Mouse (Mus musculus) testis, adult 2 months (tissue): ENCODE measurements around the gene Erc1. TPM values are rescaled to one million over a fixed set of nuclear protein-coding genes. Genes with fewer than 3 reads are reported as not detected.

ENCODE experiments used
- H3K27ac ChIP-seq: fragments of 200-500 bp; 2 replicates; pipeline ENCODE4 v1.5.1; 2012; ENCODE audit warnings: low read depth, low read length; ENCODE audit not compliant: control insufficient read depth, insufficient read depth
- H3K27me3 ChIP-seq: fragments of 200-500 bp; 2 replicates; pipeline ENCODE4 v1.6.1; 2012; ENCODE audit warnings: mild to moderate bottlenecking, low read length, moderate library complexity; ENCODE audit not compliant: control insufficient read depth, insufficient read depth
- H3K36me3 ChIP-seq: fragments of 200-500 bp; 2 replicates; pipeline ENCODE4 v1.6.1; 2012; ENCODE audit warnings: mild to moderate bottlenecking, low read length; ENCODE audit not compliant: control insufficient read depth, insufficient read depth
- H3K4me1 ChIP-seq: fragments of 200-500 bp; 2 replicates; pipeline ENCODE4 v1.6.1; 2012; ENCODE audit warnings: low read length; ENCODE audit not compliant: control insufficient read depth, insufficient read depth
- H3K4me3 ChIP-seq: fragments of 200-500 bp; 2 replicates; pipeline ENCODE4 v1.5.1; 2012; ENCODE audit warnings: low read depth, mild to moderate bottlenecking, low read length, moderate library complexity, mixed read lengths; ENCODE audit not compliant: control insufficient read depth
- CTCF ChIP-seq: fragments of 200-500 bp; IDR thresholded peaks from 2 replicates; pipeline ENCODE4 v1.5.1; 2012; ENCODE audit warnings: low read depth, mild to moderate bottlenecking, inconsistent platforms, low read length, moderate library complexity; ENCODE audit not compliant: control insufficient read depth, insufficient read depth, insufficient replicate concordance
- POLR2A ChIP-seq: fragments of 200-500 bp; IDR thresholded peaks from 2 replicates; pipeline ENCODE4 v1.6.1; 2012; ENCODE audit warnings: low read depth, mild to moderate bottlenecking, inconsistent platforms, low read length, moderate library complexity; ENCODE audit not compliant: control insufficient read depth
- polyA plus RNA-seq: library from polyadenylated mRNA; depleted of rRNA; stranded (reverse); fragments of >200 nt; gene quantifications from 2 replicates; pipeline ENCODE4 v1.2.3, GENCODE M21; 2012; rRNA removed

Erc1 gene
- polyA plus RNA-seq, 1 experiment, result 9.9 TPM

DNA sequence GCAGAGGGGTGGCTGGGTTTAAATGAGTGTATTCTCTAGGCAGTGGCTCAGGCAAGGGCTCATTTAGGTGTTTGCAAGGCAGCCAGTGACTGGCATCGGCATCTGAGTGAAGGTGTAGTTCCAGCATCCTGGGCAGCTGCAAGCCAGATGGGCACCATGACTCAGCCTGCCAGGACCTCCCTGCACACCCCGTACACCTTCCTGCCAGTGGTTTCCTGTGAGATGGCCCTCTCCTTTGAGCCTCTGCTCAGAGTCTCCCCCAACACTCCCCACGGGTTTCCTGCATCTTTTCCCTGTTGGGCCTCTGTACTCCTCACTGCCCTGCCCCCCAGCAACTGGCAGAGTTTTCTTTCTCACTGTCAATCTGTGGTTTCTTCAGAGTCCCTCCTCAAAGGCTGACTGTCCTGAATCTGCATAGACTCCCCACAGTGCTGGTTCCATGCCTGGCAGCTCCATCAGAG, 326.0 kb downstream of the Erc1 start:
- H3K4me1 ChIP-seq, result peaks cover 4% of the 10 kb centered on the region

GRCm38 (mm10) chr6:119521482-119521900, 326.5 kb downstream of the Erc1 start:
- Histone ChIP-seq H3K27ac (no peak overlapping the region), H3K4me1 (peaks cover 4% of the 10 kb centered on the region)

More for the DNA sequence above, 326.0 kb downstream of the Erc1 start:
- H3K36me3 ChIP-seq, result no peaks in the 10 kb centered on the region
- no peak overlapping the region for H3K27ac ChIP-seq
- no peak overlapping the region for H3K4me3 ChIP-seq
- TF ChIP-seq POLR2A, result no peak
- no peak for TF ChIP-seq CTCF
- no peaks in the 10 kb centered on the region for H3K27me3 ChIP-seq

More at GRCm38 (mm10) chr6:119521482-119521900, 326.5 kb downstream of the Erc1 start:
- TF ChIP-seq CTCF, result no peak
- TF ChIP-seq POLR2A, result no peak
- no peaks in the 10 kb centered on the region for H3K36me3 ChIP-seq
- no peaks in the 10 kb centered on the region for H3K27me3 ChIP-seq
- H3K4me3 ChIP-seq, result no peak overlapping the region

Other genes starting within 250 kb of the Erc1 start
- gene Rad52, start 54.5 kb upstream of the Erc1 start, polyA plus RNA-seq, result 11.6 and 12.5 TPM in 2 replicates
- 130 and 137 TPM in 2 replicates for gene Wnk1, start 190.5 kb upstream of the Erc1 start, polyA plus RNA-seq
- gene Ninj2, start 245.2 kb upstream of the Erc1 start, polyA plus RNA-seq, result 0.17 TPM in 1 of 2 replicates, not detected in the other